Mouse (Mus musculus) ovary, postnatal 10 days (tissue): ENCODE data around the gene Peli2.

Experiments
- DNase-seq: peaks from one replicate; pipeline ENCODE4 v3.0.0; 2022; ENCODE audit warnings: low spot score

Peli2 gene

DNA sequence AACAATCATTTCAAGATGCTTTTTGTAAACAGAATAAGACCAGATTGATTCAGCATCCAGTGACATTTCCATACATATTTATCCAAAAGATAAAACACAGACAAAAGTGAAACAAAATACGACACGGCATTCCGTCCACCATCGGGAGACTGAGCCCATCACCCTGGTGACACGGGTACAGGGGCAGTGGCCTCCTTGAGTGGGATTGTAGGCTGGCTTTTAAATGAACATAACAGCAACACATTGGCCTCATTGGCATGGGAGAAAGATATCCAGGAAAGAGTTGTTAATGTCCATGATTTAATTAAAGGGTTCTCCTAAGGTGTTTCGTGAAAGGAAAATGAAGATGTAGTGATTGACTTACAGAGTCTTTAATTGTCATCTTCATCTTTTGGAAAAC is 5.3 kb downstream of the Peli2 start:
- DNase-seq = no peak

DNA sequence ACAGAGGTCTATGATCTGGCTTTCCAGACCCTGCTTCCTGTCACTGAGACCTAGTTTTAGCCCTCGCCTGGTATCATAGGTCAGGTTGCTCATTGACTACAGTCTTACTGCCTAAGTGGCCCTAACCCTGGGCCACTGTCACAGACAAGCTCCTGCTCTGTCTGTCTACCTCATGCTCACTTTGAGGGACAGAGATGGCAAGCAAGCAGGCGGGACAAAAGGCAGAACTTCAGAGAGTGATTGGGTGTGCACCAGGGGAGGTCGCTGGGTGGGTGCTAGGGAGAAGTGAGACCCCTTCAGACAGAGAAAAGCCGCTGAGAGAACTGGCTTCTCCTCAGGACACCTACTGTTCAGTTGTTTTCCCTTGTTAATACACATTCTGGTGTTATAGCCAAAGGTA is 6.3 kb downstream of the Peli2 start:
- no peak for DNase-seq

DNA sequence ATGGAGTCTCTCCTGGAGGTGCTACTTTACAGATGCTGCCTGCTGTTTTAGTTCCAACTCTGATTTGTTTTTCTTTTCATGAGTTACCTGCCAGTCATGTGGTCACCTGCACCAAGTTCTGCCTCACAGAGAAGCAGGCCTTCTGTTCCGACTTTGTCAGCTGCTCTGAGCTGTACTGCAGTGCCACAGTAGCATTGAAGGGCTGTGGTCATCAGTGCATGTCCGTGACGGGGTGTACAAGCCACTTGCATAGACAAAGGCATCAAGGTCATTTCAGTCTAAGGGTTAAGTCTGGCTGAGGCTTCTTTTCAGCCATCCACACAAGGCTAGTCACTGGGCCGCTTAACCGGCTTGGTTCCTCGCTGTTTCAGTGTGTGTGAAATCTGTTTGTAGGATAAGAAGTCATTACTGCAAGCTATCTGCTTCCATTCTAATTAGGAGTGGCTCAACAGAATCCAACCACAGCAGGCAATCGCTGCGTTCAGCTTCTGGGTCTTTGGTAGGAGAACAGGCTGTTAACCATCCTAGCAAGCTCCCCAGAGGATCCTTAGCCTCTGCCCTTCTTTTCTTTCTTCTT is 7.1 kb downstream of the Peli2 start:
- DNase-seq = no peak

DNA sequence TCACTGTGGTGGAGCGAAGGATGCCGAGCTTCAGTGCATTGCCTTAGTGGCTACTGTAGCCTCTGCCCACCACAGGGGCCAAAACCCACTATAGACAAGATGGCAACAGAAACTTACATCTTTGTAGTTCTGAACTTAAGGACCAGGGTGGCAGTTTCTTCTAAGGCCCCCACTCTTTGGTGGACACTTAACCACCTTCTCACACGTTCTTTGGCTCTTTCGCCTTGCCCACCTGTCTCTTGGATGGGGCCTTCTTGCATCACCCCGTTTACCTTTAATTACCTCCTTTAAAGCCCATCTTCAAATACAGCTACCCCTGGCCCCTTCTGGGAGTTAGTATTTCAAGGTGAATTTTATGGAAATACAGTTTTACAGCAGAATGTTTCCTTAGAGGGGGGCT is 8.1 kb downstream of the Peli2 start:
- no peak for DNase-seq

GRCm38 (mm10) chr14:48130021-48130420 is 9.4 kb downstream of the Peli2 start:
- no peak for DNase-seq

DNA sequence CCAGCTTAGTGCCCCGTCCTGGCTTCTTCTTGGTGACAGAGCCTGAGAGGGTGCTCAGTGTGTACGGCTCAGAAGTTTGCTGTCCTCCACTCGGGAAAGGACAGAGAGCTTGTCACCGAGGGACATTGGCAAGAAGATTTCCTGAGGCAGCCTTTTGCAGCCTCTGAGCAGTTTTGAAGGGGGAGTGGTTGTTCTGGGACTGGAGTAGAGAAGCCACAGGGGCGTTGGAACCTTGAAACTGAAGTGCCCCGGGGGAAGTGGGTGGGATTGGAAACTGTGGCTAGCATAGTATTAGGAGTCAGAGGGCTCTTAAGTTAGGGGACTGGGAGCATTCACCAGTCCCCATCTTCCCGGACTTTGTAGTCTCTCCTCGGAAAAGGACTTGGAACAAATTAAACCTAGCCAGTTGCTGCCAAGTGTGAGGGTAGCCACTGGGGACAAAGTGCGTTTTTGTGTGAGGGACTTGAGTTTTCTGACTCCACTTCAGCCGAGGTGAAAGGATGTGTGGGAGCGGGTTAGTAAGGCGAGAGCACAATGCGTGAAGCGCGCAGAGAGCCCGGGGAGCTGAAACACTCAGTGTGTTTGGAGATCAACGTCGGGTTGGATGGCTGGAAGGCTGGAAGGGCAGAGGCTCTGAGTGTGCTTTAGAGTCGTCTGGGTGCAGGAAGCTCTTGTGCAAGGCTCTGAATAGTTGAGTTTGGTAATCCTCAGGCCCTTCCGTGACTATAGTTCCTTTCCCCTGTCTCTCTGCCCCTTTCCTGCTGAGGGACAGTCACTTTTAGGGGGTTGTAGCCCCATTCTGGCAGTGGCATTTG is 10.3 kb downstream of the Peli2 start:
- DNase-seq = no peak

DNA sequence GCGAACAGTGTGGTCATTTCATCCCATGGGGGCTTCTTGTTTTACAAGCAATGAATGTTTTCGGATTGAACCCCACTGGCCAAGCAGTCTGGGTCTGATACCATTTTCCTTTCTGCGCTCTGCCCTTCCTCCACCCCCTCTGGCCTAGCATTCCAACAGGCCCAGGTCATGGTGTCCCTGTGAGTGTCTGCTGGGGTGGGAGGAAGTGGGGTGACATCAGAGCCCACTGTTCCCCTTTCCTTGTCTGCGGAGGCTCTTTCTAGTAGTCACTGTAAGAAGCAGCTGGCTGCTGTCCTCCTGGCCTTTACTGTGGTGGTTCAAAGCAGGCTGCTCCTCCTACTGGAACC is 10.9 kb downstream of the Peli2 start:
- DNase-seq = no peak

- no peak for DNase-seq
Measured at GRCm38 (mm10) chr14:48132241-48132640, 11.6 kb downstream of the Peli2 start.

DNA sequence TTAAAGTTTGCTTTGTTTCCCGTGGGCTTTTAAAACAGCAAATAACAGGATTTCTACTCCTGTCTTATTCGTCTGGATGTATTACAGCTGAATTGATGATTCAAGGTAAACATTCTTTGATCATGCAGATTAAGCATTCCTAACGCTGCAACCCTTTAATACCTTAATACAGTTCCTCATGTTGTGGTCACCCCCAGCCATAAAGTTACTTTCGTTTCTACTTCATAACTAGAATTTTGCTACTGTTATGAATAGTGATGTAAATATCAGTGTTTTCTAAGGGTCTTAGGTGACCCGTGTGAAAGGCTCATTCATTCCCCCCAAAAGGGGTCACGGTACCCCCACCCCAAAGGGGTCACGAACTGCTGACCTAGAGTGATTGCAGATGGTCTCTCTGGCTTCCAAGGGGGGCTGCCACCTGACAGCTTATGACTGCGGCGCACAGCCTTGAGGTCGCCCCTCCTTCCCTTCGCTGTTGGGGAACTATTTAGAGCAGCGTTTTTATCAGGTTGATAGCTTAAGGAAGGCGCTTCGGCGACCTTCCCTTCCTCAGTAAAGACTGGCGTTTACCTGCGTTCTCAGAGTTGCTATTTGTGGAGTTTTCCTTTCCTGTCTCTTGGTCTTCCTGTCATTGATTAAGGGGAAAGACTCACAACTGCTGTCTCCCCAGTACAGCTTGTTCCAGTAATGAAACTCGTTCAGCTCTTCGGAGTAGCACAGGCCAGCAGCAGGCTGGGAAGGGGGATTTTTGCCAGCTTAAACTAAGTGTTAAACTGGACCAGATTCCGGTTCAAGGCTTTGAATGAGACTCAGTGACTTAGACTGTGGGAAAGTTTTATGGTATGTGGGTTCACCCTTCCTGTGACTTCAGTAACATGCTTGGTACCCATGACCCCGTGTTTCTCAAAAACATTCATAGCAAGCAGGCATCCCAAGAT is 12.5 kb downstream of the Peli2 start:
- no peak for DNase-seq

DNA sequence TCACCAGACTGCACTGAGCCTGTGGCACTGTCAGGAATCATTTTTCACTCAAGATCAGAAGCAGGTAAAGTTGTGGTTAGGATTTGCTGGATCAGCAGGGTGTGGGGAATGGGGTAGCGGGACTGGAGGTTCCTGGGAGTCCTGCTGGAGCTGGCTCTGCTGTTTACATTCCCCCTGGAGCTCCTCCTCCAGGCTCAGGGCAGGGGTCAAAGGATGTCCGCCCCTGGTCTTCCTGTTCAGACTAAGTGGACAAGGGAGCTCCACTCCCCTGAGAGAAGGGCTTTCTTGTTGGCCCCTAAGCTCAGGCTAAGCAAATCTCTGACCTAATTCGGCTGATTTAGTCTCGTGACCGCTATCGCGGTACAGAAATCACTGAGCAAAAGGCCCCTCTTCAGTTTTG is 13.7 kb downstream of the Peli2 start:
- DNase-seq = no peak

- DNase-seq = no peak
Measured at GRCm38 (mm10) chr14:48135816-48136345, 15.3 kb downstream of the Peli2 start.

DNA sequence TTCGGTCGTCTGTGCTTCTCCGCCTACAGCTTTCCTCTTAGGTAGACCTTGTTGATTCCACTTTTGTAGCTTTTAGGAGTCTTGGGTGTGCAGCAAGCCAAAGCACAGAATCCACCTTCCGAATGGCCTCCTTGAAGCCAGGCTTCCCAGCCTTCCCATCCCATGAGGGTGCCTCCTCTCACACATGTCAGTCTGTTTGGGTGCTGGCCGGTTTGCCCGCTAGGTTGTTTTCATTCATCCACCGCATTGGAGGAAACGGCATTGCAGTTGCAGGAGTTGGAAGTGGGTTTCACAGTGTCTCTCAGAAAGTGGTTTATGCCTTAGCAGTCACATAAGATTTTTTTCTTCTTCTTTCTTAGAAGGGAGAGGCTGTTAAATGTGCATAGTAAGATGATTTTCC is 17.1 kb downstream of the Peli2 start:
- DNase-seq = no peak

- DNase-seq = no peak
Measured at GRCm38 (mm10) chr14:48138138-48138537, 17.5 kb downstream of the Peli2 start.

GRCm38 (mm10) chr14:48139409-48139808 is 18.8 kb downstream of the Peli2 start:
- DNase-seq = no peak

DNA sequence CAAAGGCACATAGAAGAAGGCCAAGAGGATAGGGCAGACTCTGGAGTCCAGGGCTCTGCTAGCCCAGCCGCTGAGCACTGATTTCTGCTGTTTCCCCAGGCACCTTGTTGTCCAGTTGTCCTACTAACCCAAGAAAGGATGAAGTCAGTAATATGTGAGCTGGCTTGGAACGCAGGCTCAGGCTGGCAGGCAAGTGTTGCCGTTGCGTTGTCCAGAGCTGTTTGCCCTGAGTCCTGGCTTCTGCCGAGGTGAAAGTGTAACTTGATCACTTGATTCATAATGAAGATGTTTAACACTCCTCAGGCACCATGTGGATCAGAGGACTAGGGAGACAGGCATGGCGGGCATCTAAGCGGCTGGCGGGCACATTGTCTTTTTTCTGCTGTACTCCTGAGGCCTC is 21.1 kb downstream of the Peli2 start:
- DNase-seq = no peak

DNA sequence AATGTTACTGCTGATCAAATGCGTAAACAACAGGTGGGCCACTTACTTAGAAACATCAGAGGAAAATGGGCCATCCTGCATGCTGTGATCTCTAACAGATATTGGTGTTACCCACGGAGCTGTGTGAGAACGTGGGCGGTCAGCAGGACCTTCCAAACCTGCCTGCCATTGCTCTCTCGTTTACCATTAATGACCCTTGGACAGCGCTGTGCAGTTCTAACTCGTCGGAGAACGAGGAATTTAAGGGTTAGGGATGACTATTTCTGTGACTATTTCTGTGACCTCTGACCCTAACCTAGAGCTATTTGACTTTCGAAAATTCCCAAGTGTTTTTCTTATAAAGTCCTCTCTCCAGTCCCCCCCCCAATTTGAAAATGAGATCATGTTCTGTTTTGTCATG is 22.1 kb downstream of the Peli2 start:
- DNase-seq = no peak

- no peak for DNase-seq
Measured at GRCm38 (mm10) chr14:48143141-48143540, 22.5 kb downstream of the Peli2 start.

DNA sequence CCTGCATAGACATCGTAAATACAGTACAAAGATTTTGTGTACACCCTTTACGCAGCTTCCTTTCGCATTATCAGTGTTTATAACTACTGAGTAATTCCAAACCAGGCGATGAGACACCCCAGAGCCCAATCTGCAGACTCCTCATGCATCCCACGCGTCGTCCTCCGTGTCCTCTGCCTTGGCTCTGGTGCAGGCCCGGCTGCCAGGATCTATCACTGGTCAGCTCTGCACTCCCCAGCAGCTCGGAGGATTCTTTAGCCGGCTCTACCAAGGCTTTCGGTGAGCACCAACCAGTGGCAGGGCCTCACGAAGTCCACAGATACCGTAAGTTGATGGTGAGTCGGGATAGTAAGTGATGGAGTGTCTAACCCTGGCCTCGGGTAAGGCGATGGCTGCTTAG is 23.7 kb downstream of the Peli2 start:
- no peak for DNase-seq

- DNase-seq = no peak
Measured at GRCm38 (mm10) chr14:48147688-48148087, 27.1 kb downstream of the Peli2 start.

GRCm38 (mm10) chr14:48148615-48149014 is 28.0 kb downstream of the Peli2 start:
- DNase-seq = no peak

- no peak for DNase-seq
Measured at GRCm38 (mm10) chr14:48149351-48149750, 28.7 kb downstream of the Peli2 start.

DNA sequence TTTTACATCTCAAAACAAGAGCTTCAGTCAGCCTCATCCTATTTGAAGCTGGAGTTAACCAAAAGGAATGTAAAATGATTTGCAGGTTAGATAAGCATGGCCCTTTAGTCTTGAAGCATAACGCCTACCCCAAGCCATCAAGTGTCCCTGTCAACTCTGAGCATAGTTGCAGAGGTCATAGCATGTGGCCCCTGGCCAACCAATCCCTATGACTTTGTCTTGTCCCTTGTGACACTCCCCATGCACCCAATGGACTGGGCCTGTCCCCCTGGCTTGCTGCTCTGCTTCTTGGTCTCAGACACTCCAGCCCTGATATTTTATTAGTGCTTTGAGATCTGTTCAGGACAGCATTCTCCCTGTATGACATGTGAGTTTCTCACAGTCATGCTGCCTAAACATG is 30.3 kb downstream of the Peli2 start:
- no peak for DNase-seq

DNA sequence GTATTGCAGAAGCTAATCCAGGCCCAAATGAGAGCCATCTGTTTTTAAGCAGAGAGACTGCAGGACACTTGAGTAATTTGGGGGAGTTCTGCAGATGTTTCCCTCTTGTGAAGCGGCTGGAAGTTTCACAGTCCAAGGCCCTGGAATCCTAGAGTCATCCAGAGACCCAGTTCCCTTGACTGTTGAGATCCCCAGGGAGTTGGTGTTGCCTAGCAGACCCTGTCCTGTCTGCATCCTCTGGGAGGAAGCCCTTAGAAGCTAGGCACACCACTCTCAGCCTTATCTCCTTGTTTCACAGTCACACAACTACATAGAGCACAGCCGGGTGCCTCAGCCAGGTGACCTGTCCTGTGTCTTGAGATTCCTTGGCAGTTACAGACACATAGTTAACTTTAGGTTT is 30.9 kb downstream of the Peli2 start:
- DNase-seq = no peak
